Mouse (Mus musculus) testis, adult 2 months (tissue): ENCODE measurements around the gene Rhbdd2.

Source experiments
- CTCF ChIP-seq: fragments of 200-500 bp; IDR thresholded peaks from 2 replicates; pipeline ENCODE4 v1.5.1; 2012; ENCODE audit warnings: low read depth, mild to moderate bottlenecking, inconsistent platforms, low read length, moderate library complexity; ENCODE audit not compliant: control insufficient read depth, insufficient read depth, insufficient replicate concordance
- POLR2A ChIP-seq: fragments of 200-500 bp; IDR thresholded peaks from 2 replicates; pipeline ENCODE4 v1.6.1; 2012; ENCODE audit warnings: low read depth, mild to moderate bottlenecking, inconsistent platforms, low read length, moderate library complexity; ENCODE audit not compliant: control insufficient read depth

GRCm38 (mm10) chr5:135621725-135622124 lies 10.7 kb upstream of the Rhbdd2 start:
- no peak for TF ChIP-seq CTCF
- no peak for TF ChIP-seq POLR2A
